Mouse (Mus musculus): ENCODE results near the gene Fan1.

GRCm38 (mm10) chr7:64403989-64404388, 30.1 kb upstream of the Fan1 start:
- TF ChIP-seq CTCF (IDR thresholded peaks at IDR 0.05; ENCODE audit: insufficient read depth, low read length), result no peak
- no peak for TF ChIP-seq POLR2A (IDR thresholded peaks at IDR 0.05; ENCODE audit: borderline replicate concordance, extremely low read depth, low read depth, low read length)

Data from lung, adult 2 months (tissue).